Mouse (Mus musculus) retina, embryonic 14.5 days (tissue): ENCODE data around the gene Cldn3.

Source experiments
- DNase-seq: peaks from one replicate; pipeline ENCODE4 v3.0.0-alpha.2; 2015; ENCODE audit warnings: low spot score

Cldn3 gene

DNA sequence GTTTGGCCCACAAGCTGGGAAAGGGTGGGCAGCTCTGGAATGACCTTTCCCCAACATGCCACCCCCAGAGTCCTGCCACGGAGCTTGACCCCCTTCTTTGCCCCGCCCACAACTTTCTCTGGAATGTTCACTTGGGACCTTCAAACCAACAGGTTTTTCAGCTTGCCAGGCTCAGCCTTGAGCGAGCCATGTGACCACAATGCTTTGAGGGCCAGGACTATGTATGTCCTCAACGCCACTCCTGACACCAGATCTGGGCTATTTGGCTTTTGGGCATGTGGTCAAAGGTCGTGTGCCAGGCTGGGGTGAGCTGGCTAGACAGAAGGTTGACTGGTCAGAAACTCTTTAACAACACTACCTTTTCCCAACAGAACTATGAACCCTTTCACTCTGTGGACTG is 16.1 kb downstream of the Cldn3 start:
- no peak for DNase-seq

DNA sequence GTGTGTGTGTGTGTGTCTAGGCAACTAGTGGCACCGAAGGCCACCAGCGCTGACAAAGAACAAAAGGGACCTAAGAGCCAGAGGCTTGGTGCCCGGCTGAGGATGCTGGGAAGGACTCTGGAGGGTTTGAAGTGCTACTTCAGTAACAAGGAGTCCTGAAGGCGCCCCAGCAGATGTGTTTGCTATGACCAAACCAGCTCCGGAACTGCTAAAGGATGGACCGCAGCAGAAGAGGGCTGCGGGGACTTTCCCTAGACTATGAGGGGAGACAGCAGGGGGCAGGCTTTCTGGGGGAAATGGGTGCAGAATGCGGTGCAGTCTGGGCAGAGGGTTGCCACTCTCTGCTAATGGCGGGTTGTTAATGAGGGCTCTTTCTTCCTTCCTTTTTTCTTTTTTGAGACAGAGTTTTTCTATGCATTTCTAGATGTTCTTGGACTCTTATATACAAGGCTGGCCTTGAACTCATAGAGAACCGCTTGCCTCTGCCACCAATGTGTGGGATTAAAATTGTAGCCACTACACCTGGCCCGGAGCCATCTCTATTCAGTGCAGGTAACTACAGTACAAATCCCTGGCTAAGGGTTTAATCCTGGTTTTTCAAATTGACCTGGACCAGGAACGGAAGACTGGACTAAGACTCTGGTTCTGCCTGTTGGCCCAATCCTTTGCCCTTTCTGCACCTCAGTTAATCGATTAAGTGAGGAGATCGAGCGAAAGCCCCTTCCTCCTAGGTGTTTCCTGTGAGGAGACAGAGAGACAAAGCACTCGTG is 22.0 kb downstream of the Cldn3 start:
- no peak for DNase-seq

DNA sequence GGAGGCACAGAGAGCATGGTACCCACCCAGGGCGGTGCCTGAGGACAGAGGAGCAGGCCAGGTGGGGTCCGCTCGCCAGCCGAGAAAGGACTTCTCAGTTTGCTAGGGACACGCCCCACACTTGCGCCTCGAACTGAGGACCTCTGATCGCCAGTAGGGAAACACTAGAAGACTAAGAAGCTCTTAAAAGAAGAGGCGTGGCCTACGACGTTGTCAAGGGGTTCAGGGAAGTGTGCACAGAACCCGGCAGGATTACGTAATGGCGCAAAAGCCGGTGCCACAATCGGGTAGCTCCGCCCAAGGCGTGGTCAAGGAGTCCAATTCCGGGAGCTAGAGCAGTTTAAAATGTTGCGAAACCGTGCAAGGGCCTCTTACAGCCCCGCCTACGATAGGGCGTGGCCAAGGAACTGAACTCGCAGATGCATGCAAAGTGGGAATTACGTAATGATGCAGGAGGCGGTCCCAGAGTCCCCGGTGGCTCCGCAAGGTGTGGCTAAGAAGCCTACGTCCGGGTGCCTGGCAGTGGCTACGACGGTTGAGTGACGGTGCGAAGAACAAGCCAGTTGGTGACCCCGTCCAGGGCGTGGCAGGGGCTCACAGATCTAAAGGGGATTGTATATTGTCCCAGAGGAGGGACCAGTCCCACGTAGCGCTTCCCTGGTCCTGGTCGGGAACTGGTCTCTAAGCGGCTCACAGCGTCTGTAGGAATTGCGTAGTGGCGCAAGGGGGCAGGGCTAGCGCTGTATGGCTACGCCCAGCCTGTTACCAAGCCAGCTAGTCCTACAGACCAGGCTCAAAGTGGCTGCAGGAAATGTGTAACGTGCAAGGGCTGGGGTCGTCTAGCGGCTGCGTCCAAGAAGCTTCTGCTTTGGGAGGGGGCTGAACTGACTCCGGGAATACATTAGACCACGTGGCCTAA is 22.9 kb downstream of the Cldn3 start, which contains the start of gene Abhd11:
Gene Abhd11, plus strand, starts transcription at position 482 of the 919 bp plus-strand sequence.
- peak; percentile 100 for DNase-seq

DNA sequence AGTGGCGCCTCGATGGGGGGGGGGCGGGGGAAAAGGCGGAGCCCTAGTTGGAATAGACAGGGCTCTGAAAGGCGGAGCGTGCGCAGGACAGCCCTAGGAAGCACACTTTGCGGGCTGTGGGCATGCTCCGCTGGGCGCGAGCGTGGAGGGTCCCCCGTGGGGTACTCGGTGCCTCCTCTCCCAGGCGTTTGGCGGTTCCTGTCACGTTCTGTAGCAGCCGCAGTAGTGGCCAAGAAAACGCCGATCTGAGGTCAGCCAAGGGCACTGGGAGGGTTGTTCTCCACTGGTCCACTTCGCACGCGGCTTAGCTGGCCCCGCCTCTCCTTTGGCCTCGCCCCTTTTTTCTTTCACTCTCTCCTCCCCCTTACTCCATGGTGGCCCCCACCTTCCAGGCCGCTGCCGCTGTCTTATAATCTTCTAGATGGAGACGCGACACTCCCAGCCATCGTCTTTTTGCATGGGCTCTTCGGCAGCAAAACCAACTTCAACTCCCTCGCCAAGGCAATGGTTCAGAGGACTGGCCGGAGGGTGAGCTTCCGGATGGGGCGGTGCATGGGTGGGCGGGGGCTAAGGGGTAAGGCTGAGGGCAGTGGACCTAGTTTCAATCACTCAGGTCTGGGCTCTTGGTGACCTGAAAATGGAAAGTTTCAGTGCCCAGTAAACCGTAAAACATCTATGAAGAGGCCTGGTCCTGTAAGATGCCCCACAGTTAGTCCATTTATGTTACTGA is 23.7 kb downstream of the Cldn3 start:
- DNase-seq = peak; percentile 86

DNA sequence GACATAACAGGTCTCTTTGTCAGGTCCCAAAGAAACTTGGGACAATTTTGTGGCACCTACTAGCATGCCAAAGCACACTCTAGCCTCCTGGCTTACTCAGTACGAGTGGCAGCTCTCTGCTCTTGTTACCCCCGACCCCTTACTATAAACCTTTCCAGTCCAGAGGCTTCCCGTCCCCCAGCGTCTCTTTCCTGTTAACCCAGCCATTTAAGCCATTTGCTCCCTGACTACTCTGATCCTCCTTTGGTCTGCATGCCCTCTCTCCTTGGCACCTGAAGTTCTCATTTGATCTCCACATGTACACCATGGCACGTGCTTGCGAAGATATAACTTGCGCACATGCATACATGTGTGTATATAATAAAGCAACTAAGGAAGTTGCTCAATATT is 24.3 kb downstream of the Cldn3 start:
- DNase-seq = no peak

DNA sequence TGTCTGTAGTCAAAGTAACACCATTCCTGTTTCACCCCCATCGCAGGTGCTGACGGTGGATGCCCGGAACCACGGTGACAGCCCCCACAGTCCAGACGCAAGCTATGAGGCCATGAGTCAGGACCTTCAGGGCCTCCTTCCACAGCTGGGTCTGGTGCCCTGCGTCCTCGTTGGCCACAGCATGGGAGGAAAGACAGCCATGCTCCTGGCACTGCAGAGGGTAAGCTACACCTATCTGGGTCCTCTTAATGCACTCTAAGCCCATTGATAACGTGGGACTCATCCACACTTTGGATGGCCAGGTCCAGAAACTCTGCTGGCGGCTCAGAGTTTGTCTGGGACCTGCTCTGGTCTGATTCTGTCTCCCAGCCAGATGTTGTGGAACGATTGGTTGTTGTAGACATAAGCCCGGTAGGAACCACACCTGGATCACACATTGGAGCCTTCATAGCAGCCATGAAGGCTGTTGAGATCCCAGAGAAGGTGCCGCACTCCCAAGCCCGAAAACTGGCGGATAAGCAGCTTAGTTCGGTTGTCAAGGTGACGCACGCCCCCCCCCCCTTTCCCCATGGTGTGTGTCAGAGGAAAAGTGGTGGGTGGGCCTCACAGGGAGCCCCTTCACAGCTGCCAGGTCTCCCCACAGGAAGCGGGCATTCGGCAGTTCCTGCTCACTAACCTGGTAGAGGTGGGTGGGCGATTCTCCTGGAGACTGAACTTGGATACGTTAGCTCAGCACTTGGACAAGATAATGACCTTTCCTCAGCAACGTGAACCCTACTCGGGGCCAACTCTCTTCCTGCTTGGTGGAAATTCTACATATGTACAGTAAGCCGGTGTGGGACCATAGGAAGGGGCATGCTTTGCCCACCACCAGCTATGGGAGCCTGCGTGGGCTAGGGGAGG is 25.1 kb downstream of the Cldn3 start:
- DNase-seq = no peak

DNA sequence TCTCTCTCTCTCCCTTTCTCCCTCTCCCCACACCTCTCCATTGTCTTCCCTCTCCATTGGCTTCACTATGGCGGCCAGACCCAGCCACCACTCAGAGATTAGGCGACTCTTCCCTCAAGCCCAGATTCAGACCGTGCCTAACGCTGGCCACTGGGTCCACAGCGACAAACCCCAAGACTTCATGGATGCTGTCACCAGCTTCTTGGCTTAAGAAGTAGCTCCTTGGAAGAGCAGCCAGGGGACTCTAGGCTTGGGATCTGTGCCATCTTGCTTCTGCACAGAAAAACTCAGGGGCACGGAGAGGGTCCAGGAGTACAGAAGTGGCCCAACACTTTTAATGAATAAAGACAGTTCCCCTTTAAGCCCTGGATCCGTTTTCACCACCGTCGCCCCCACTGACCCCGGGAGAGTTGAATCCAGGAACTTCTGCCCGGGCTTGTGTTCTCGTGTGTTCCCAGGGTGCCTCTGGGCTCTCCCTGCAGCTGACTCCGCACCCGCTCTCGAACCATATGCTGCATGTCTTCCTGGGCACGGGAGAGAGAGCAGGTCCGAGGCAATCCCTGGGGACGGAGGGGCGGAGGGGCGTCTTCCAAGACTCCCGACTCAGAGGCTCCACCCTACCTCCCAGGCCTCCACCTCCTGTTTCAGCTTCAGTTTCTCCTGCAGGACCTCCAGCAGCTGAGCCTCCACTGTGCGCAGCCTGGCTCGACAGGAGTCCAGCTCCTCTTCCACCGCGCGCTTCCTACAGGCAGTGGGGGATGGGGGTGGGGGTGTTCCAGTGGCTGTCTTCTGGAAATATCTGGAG is 26.0 kb downstream of the Cldn3 start:
- DNase-seq = no peak

DNA sequence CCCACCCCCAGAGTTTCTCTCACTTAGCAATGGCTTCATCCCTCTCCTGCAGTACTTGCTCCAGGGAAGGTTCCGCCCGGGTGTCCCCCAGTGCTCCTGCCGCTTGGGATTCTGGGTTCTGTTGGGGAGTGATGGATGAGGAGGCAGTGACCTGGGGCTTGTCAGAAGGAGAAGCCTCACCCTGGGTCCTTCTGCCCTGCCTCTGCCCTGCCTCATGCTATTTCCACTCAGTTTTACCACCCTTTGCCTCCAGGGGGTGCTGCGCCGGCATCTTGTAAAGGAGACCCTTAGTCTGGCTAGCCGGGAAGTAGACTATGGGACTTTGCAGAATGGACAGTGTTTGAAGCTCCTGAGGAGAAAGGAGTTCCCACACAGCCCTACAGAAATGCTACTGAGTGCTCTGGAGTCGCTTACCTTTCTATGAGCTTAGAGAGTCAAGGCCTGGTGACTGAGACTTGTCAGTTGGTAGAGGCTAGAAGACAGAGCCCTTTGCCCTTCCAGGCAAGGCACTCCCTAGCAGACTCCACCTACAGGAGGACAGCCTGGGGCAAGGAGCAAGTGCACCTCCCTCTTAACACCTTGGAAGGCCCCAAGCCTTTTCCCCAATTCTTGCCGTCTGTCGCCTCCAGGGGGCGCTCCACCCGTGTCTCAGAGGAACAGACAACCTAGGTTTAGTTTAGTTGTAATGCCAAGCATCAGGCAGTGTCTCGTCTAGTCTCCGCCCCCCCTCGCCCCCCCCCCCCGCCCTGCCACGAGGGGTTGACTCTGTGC is 26.8 kb downstream of the Cldn3 start:
- DNase-seq = peak; percentile 80

DNA sequence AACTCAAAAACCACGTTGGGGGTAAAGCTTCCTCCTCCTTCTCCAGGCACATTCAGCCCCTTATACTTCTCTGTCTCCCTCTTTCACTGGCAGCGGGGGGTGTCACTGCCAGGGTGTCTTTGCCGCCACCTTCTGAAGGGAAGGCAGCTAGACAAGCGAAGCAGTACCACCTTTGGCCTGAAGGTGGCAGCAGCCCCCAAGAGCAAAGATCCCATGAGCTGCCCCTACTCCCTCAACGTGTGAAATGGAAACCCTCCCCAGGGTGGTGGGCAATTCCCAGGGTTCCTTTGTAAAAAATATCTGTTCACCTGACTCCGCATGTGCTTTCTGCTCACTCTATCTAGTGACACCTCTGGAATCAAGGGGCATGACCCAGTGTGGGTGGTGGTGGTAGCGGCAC is 29.5 kb downstream of the Cldn3 start:
- peak; percentile 91 for DNase-seq

DNA sequence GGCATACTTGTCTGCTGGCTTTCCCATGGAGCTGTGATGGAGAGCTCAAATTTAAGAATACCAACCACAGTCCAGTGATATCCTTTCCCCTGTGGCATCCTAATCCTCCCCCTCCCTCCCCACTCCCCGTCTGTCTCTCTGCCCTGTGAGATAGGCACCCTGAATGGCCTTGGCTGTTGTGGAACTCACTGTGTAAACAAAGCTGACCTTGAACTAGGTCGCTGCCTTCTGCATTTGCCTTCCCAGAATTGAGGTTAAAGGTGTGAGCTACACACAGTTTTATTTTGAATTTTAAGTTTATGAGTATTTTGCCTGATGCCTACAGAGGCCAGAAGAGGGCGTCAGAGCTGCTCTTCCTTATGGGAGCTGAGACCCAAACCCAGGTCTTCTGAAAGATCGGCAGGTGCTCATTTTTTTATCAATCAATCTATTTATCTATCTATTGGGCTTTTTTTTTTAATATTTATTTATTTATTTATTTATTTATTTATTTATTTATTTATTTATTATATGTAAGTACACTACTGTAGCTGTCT is 30.3 kb downstream of the Cldn3 start:
- DNase-seq = no peak

DNA sequence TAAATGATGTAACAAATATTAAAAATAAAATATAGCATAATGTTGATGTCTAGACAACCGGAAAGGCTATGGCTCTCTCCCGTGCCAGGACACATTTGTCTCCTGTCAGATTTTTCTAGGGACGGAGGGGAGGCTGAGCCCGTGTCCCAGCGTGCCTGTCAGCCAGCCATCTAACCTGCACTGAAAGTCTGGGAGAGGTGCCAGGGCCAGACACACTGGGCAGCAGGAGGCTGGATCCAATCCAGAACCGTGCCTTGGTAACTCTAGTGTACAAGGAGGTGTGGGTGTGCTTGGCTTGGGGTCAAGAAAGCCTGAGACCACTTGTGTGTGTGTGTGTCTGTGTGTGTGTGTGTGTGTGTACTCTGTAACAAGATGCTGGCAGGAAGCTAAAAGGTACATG is 35.8 kb downstream of the Cldn3 start:
- DNase-seq = no peak

DNA sequence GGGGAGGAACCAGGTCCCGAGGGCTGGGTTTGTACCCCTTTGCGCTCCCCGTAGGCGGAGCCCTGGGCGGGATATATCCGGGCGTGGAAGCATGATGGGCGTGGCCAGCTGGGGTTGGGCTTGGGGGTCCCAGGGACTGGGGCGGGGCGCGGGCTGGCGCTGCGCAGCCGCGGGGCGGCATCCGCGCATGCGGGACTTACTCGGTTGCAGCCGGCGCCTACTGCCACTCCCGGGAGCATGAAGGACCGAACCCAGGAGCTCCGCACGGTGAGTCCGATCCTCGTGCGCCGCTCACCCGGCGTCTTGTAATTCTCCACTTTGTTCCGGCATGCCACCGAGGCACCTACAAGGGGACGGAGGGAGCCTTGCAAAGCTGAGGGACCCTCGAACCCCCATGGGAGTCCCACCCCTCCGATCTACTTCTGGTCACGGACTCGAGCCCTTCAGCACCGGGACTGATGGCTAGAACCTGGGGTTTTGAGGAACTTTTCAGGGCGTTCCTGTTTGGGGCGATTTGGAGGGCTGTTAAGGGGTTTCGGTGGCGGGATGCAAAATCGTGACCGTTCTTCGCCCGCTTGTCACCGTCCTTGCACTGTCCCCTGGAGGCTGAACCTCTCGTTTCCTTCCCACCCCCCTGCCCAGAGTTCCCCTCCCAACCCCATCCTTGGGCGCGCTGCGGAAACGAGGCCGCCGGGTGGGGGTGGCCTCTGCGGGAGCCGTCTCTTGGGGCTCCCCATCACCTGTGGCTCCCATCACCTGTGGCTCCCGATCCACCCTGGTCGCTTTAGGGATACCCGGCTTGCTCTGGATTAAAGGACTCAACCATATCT is 37.5 kb downstream of the Cldn3 start, which contains the start of gene Stx1a:
Gene Stx1a, plus strand, starts transcription at position 139 of the 830 bp plus-strand sequence.
- peak; percentile 94 for DNase-seq

DNA sequence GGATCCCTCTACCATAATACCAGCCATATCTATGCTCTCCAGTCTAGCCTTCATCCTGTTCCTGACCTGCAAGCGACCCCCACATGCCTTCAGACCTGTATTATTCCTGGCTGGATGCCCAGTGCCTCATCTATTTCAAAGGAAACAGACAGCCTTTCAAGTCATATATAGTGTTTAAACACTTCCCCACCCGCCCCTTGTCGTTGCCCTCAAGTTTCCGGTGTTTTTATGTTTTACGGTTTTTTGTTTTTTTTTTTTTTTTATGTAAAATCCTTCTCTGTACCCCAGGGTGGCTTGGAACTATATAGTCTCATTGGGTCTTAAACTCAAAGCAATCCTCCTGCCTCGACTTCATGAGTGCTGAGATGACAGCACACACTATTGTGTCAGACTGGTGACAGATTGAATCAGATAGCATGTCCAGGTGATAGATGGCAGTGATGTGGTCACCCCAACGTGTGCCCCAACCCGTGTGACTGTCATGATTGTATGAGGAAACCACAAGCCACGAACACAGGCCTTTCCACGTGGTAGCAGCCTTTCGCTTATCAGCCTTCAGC is 38.7 kb downstream of the Cldn3 start:
- DNase-seq = no peak

DNA sequence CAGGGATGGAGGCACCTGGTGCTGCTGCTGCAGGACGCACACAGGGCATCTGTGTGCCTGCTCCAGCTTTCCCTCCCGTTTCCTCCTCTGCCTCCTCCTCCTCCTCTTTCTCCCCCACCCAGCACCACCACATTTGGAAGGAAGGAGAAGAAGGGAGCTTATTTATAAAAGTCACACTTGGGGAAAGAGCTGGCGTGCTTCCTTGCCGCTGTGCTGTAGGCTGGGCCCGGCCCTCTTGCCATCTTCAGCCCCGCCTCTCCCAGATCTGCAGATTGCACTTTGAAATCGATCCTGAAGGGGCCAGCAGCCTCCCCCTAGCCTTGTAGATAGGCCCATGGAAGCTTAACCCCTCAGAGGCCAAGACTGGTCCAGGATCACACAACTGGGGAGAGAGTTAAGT is 39.9 kb downstream of the Cldn3 start:
- no peak for DNase-seq

DNA sequence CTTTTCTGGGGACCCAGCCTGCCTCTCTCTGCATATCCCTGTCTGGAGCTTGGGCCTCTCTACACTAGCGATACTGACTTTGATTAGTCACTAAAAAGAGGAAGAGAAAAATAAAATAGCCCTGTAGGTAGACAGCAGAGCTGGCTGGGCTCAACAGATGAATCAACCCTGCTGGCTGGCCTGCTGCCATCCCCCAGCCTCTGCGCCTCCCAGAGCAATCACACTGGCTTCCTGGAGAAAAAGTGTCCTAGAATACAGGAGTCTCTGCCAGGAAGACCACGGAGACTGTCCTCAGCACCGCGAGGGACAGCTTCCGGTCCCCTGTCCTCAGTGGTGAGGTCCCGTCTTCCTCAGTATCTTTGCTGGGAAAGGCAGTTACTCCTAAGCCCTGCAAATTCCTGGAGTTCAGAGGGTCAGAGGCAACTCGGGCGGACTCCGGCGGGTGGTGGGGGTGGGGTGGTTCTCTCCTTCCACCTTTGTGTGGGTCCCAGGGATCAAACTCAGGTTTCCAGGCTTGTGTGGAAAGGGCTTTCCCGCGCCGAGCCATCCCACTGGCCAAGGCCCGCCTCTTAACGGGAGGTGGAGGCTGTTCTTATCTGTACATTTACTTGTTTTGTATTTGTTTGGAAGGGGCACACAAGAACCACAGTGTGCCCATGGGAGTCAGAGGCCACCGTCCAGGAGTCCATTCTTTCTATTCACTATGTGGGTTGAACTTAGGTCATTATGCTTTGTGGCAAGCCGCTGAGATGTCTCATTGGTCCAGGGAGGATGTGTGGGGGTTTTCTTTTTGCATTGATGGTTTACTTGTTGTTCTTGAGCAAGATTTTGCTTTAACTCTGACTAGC is 43.2 kb downstream of the Cldn3 start:
- DNase-seq = no peak

DNA sequence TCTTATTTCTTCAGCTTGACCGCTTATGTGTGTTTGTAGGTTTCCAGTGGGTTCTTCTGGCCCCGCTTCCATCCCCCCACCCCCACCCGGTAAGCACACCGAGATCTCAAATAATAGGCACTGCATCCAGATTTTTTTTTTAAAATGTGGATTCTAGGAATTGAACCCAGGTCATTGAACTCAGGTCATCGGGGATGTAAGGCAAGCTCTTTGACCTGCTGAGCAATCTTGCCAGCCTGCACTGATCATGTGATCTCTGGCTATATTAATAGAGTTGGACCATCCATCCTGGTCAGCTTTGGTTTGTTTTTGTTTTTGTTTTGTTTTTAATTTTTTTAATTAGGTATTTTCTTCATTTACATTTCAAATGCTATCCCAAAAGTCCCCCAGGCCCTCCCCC is 46.6 kb downstream of the Cldn3 start:
- DNase-seq = no peak

DNA sequence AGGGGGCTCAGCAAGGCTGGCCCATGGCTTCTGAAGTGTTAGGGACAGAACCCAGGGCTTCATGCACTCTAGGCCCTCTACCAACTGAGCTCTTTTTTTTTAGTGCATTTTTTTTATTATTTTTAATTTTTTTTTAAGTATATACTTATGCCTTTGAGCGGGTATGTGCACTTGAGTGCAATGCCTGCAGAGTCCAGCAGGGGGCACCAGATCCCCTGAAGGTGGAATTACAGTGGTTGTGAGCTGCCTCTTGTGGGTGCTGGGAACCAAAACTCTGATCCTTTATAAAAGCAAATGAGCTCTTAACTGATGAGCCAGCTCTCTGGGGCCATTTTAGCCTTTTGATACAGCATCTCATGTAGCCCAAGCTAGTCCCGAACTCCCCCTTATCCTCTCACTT is 48.6 kb downstream of the Cldn3 start:
- DNase-seq = no peak
